Mouse (Mus musculus) liver, embryonic 14.5 days (tissue): ENCODE measurements around the gene Sh2d1b1.

Source experiments
- CTCF ChIP-seq: IDR thresholded peaks from 2 replicates; pipeline ENCODE4 v1.5.1; 2016; ENCODE audit warnings: antibody characterized with exemption, low read depth, control low read depth
- EP300 ChIP-seq: IDR thresholded peaks from 2 replicates; pipeline ENCODE4 v1.6.1; 2016; ENCODE audit warnings: antibody characterized with exemption, low read depth

DNA sequence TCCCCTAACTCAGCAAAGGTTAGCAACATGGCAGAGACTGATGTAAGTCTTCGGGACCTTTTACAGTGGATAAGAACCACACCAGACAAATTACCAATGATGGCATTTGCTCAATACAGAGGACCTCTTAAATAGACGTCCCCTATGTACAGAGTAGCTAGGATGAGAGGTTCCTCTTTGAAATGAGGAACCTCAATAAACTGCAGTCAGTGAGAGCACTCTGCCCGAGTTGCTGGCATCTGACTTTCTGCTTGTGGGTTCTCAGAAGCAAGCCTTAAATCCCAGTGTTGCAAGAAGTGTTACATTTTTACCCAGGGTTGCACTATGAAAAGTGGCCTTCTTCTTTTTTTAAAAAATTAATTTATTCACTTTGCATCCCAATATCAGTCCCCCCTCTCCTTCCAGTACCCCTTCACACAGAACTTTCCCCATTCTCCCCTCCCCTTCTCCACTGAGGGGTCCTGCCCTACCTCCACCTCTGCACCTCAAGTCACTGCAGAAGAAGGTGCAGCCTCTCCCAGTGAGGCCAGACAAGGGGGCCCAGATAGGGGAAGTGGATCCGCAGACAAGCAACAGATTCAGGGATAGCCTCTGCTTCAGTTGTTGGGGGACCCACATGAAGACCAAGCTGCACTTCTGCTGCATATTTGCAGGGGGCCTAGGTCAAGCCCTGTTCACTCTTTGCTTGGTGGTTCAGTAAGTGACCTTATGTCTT lies 5.5 kb downstream of the Sh2d1b1 start:
- no peak for TF ChIP-seq CTCF
- TF ChIP-seq EP300, result no peak
